Mouse (Mus musculus) MEL (cell line): ENCODE data around the gene Mrpl53. TPM values are rescaled to one million over a fixed set of nuclear protein-coding genes. Genes with fewer than 3 reads are reported as not detected.

ENCODE experiments used
- DNase-seq: peaks from one replicate; pipeline ENCODE4 v3.0.0; 2011; ENCODE audit warnings: low read depth, low spot score
- H3K27ac ChIP-seq: 2 replicates; pipeline ENCODE4 v1.5.1; 2012; ENCODE audit warnings: low read depth, mild to moderate bottlenecking, control low read depth, low read length, moderate library complexity; ENCODE audit not compliant: control insufficient read depth
- H3K27me3 ChIP-seq, 2 experiments: fragments of 150-350 bp in 1 of 2; sonication (generic) in 1 of 2; 2 replicates each; pipeline ENCODE4 v1.6.1; 2012; ENCODE audit warnings: low read length in 2 of 2, mild to moderate bottlenecking in 2 of 2, improper control_type of control experiment in 1 of 2, moderate library complexity in 1 of 2; ENCODE audit not compliant: insufficient read depth in 2 of 2, control insufficient read depth in 1 of 2
- H3K36me3 ChIP-seq, 2 experiments: 2 replicates each; pipeline ENCODE4 v1.6.1; 2012 to 2014; ENCODE audit warnings: low read length in 2 of 2, improper control_type of control experiment in 1 of 2, inconsistent platforms in 1 of 2, mild to moderate bottlenecking in 1 of 2; ENCODE audit not compliant: insufficient read depth in 2 of 2, control insufficient read depth in 1 of 2
- H3K4me1 ChIP-seq, 2 experiments: fragments of 150-350 bp in 1 of 2; sonication (generic) in 1 of 2; 2 replicates each; pipeline ENCODE4 v1.6.1; 2012; ENCODE audit warnings: low read length in 2 of 2, improper control_type of control experiment in 1 of 2, mild to moderate bottlenecking in 1 of 2; ENCODE audit not compliant: insufficient read depth in 2 of 2, control insufficient read depth in 1 of 2
- H3K4me3 ChIP-seq, 2 experiments: fragments of 150-350 bp in 1 of 2; sonication (generic) in 1 of 2; 2 replicates each; pipeline ENCODE4 v1.5.1; 2012; ENCODE audit warnings: low read depth in 2 of 2, low read length in 2 of 2, mild to moderate bottlenecking in 2 of 2, moderate library complexity in 2 of 2, control low read depth in 1 of 2, improper control_type of control experiment in 1 of 2; ENCODE audit not compliant: control insufficient read depth in 1 of 2, insufficient read depth in 1 of 2
- H3K79me2 ChIP-seq: 2 replicates; pipeline ENCODE4 v1.6.1; 2012; ENCODE audit warnings: mild to moderate bottlenecking, low read length, moderate library complexity; ENCODE audit not compliant: control insufficient read depth, poor library complexity, insufficient read depth
- H3K9ac ChIP-seq: 2 replicates; pipeline ENCODE4 v1.6.1; 2012; ENCODE audit warnings: low read depth, mild to moderate bottlenecking, control low read depth, low read length, moderate library complexity; ENCODE audit not compliant: control insufficient read depth, poor library complexity, severe bottlenecking
- H3K9me3 ChIP-seq: fragments of 150-350 bp; sonication (generic); replicated peaks from 2 replicates; pipeline ENCODE4 v1.6.1; 2012; ENCODE audit warnings: mild to moderate bottlenecking, low read length, improper control_type of control experiment, moderate library complexity; ENCODE audit not compliant: insufficient read depth
- BHLHE40 ChIP-seq: IDR thresholded peaks from 2 replicates; pipeline ENCODE4 v1.6.1; 2012; ENCODE audit warnings: low read depth, mild to moderate bottlenecking, inconsistent platforms, low read length, improper control_type of control experiment, borderline replicate concordance
- CHD1 ChIP-seq: IDR thresholded peaks from 2 replicates; pipeline ENCODE4 v1.6.1; 2012; ENCODE audit warnings: low read depth, mild to moderate bottlenecking, inconsistent platforms, low read length, improper control_type of control experiment
- CHD2 ChIP-seq: IDR thresholded peaks from 2 replicates; pipeline ENCODE4 v1.6.1; 2011; ENCODE audit warnings: low read length, improper control_type of control experiment
- CTCF ChIP-seq, 3 experiments: IDR thresholded peaks in 2 of 3; conservative IDR thresholded peaks in 1 of 3; 2 replicates each; pipeline ENCODE4 v1.5.1; 2011 to 2012; ENCODE audit warnings: low read length in 3 of 3, low read depth in 2 of 3, mild to moderate bottlenecking in 2 of 3, improper control_type of control experiment in 1 of 3, inconsistent platforms in 1 of 3, mixed read lengths in 1 of 3, moderate library complexity in 1 of 3; ENCODE audit not compliant: control insufficient read depth in 1 of 3, insufficient read depth in 1 of 3, poor library complexity in 1 of 3, severe bottlenecking in 1 of 3
- E2F4 ChIP-seq: IDR thresholded peaks from 2 replicates; pipeline ENCODE4 v1.6.1; 2011; ENCODE audit warnings: low read depth, low read length, improper control_type of control experiment, borderline replicate concordance
- ELF1 ChIP-seq: IDR thresholded peaks from 2 replicates; pipeline ENCODE4 v1.6.1; 2014; ENCODE audit warnings: low read depth, mild to moderate bottlenecking, inconsistent platforms, low read length, improper control_type of control experiment, moderate library complexity
- EP300 ChIP-seq, 2 experiments: IDR thresholded peaks; 2 replicates each; pipeline ENCODE4 v1.6.1; 2011; ENCODE audit warnings: improper control_type of control experiment in 2 of 2, low read length in 2 of 2, low read depth in 1 of 2, mild to moderate bottlenecking in 1 of 2
- ETS1 ChIP-seq: IDR thresholded peaks from 2 replicates; pipeline ENCODE4 v1.6.1; 2012; ENCODE audit warnings: low read depth, mild to moderate bottlenecking, inconsistent platforms, low read length, improper control_type of control experiment, moderate library complexity
- GABPA ChIP-seq: IDR thresholded peaks from 2 replicates; pipeline ENCODE4 v1.6.1; 2012; ENCODE audit warnings: low read depth, mild to moderate bottlenecking, inconsistent platforms, low read length, improper control_type of control experiment, moderate library complexity
- GATA1 ChIP-seq: IDR thresholded peaks from 2 replicates; pipeline ENCODE4 v1.6.1; 2011; ENCODE audit warnings: low read depth, low read length, improper control_type of control experiment
- HCFC1 ChIP-seq: IDR thresholded peaks from 2 replicates; pipeline ENCODE4 v1.6.1; 2012; ENCODE audit warnings: low read depth, mild to moderate bottlenecking, inconsistent platforms, low read length, improper control_type of control experiment, moderate library complexity
- JUND ChIP-seq: IDR thresholded peaks from 2 replicates; pipeline ENCODE4 v1.6.1; 2011; ENCODE audit warnings: low read depth, mild to moderate bottlenecking, improper control_type of control experiment, low read length
- KAT2A ChIP-seq: conservative IDR thresholded peaks from 2 replicates; pipeline ENCODE4 v1.6.1; 2012; ENCODE audit warnings: low read depth, low read length, improper control_type of control experiment, inconsistent platforms
- MAFK ChIP-seq: IDR thresholded peaks from 2 replicates; pipeline ENCODE4 v1.6.1; 2011; ENCODE audit warnings: low read depth, mild to moderate bottlenecking, low read length, improper control_type of control experiment, borderline replicate concordance
- MAX ChIP-seq: IDR thresholded peaks from 2 replicates; pipeline ENCODE4 v1.6.1; 2011; ENCODE audit warnings: low read length, improper control_type of control experiment
- MAZ ChIP-seq: IDR thresholded peaks from 2 replicates; pipeline ENCODE4 v1.6.1; 2012; ENCODE audit warnings: low read depth, mild to moderate bottlenecking, inconsistent platforms, low read length, improper control_type of control experiment
- MEF2A ChIP-seq: IDR thresholded peaks from 2 replicates; pipeline ENCODE4 v1.6.1; 2014; ENCODE audit warnings: low read depth, mild to moderate bottlenecking, inconsistent platforms, low read length, improper control_type of control experiment; ENCODE audit not compliant: poor library complexity, insufficient replicate concordance, severe bottlenecking; ENCODE audit errors: extremely low read depth
- MXI1 ChIP-seq: IDR thresholded peaks from 2 replicates; pipeline ENCODE4 v1.6.1; 2011; ENCODE audit warnings: mild to moderate bottlenecking, low read depth, low read length, improper control_type of control experiment
- MYB ChIP-seq: IDR thresholded peaks from 2 replicates; pipeline ENCODE4 v1.6.1; 2011; ENCODE audit warnings: mild to moderate bottlenecking, low read depth, low read length, improper control_type of control experiment
- MYC ChIP-seq: IDR thresholded peaks from 2 replicates; pipeline ENCODE4 v1.6.1; 2011; ENCODE audit warnings: low read depth, mild to moderate bottlenecking, low read length, improper control_type of control experiment, moderate library complexity
- NRF1 ChIP-seq: IDR thresholded peaks from 2 replicates; pipeline ENCODE4 v1.6.1; 2014; ENCODE audit warnings: low read depth, mild to moderate bottlenecking, inconsistent platforms, low read length, improper control_type of control experiment, moderate library complexity; ENCODE audit not compliant: poor library complexity, insufficient read depth, severe bottlenecking
- POLR2A ChIP-seq, 2 experiments: IDR thresholded peaks; 2 replicates each; pipeline ENCODE4 v1.6.1; 2011 to 2012; ENCODE audit warnings: low read length in 2 of 2, mild to moderate bottlenecking in 2 of 2, control low read depth in 1 of 2, improper control_type of control experiment in 1 of 2, low read depth in 1 of 2, moderate library complexity in 1 of 2; ENCODE audit not compliant: control insufficient read depth in 1 of 2, insufficient read depth in 1 of 2, poor library complexity in 1 of 2
- POLR2AphosphoS2 ChIP-seq: IDR thresholded peaks from 2 replicates; pipeline ENCODE4 v1.6.1; 2011; ENCODE audit warnings: low read length, improper control_type of control experiment
- POLR2AphosphoS5 ChIP-seq: IDR thresholded peaks from 2 replicates; pipeline ENCODE4 v1.6.1; 2012; ENCODE audit warnings: low read depth, borderline replicate concordance, mild to moderate bottlenecking, inconsistent platforms, low read length, moderate library complexity, mixed read lengths
- RAD21 ChIP-seq: IDR thresholded peaks from 2 replicates; pipeline ENCODE4 v1.6.1; 2011; ENCODE audit warnings: mild to moderate bottlenecking, low read depth, low read length, improper control_type of control experiment
- RCOR1 ChIP-seq: IDR thresholded peaks from 2 replicates; pipeline ENCODE4 v1.6.1; 2012; ENCODE audit warnings: low read depth, mild to moderate bottlenecking, inconsistent platforms, low read length, improper control_type of control experiment
- SIN3A ChIP-seq: IDR thresholded peaks from 2 replicates; pipeline ENCODE4 v1.6.1; 2012; ENCODE audit warnings: low read length, improper control_type of control experiment, inconsistent platforms
- SMC3 ChIP-seq: IDR thresholded peaks from 2 replicates; pipeline ENCODE4 v1.6.1; 2011; ENCODE audit warnings: low read depth, low read length, improper control_type of control experiment
- TAL1 ChIP-seq: IDR thresholded peaks from 2 replicates; pipeline ENCODE4 v1.6.1; 2012; ENCODE audit warnings: mild to moderate bottlenecking, inconsistent platforms, low read length, moderate library complexity, mixed read lengths
- TBP ChIP-seq: IDR thresholded peaks from 2 replicates; pipeline ENCODE4 v1.8.0; 2011; ENCODE audit warnings: low read depth, low read length, improper control_type of control experiment
- TCF12 ChIP-seq: IDR thresholded peaks from 2 replicates; pipeline ENCODE4 v1.6.1; 2014; ENCODE audit warnings: low read depth, mild to moderate bottlenecking, inconsistent platforms, low read length, improper control_type of control experiment, moderate library complexity
- UBTF ChIP-seq: IDR thresholded peaks from 2 replicates; pipeline ENCODE4 v1.6.1; 2012; ENCODE audit warnings: low read depth, mild to moderate bottlenecking, inconsistent platforms, low read length, improper control_type of control experiment, moderate library complexity, borderline replicate concordance; ENCODE audit not compliant: insufficient read depth
- USF1 ChIP-seq: IDR thresholded peaks from 2 replicates; pipeline ENCODE4 v1.6.1; 2014; ENCODE audit warnings: low read depth, mild to moderate bottlenecking, inconsistent platforms, low read length, improper control_type of control experiment, moderate library complexity
- USF2 ChIP-seq, 2 experiments: IDR thresholded peaks; 2 replicates each; pipeline ENCODE4 v1.6.1; 2011 to 2012; ENCODE audit warnings: improper control_type of control experiment in 2 of 2, low read length in 2 of 2, borderline replicate concordance in 1 of 2, inconsistent platforms in 1 of 2, low read depth in 1 of 2, mild to moderate bottlenecking in 1 of 2; ENCODE audit not compliant: insufficient read depth in 1 of 2
- ZC3H11A ChIP-seq: IDR thresholded peaks from 2 replicates; pipeline ENCODE4 v1.6.1; 2012; ENCODE audit warnings: low read depth, mild to moderate bottlenecking, inconsistent platforms, low read length, improper control_type of control experiment
- ZKSCAN1 ChIP-seq: IDR thresholded peaks from 2 replicates; pipeline ENCODE4 v1.6.1; 2012; ENCODE audit warnings: low read depth, mild to moderate bottlenecking, inconsistent platforms, low read length, improper control_type of control experiment, moderate library complexity
- ZMIZ1 ChIP-seq: IDR thresholded peaks from 2 replicates; pipeline ENCODE4 v1.6.1; 2012; ENCODE audit warnings: low read depth, mild to moderate bottlenecking, inconsistent platforms, low read length, improper control_type of control experiment, moderate library complexity
- ZNF384 ChIP-seq: IDR thresholded peaks from 2 replicates; pipeline ENCODE4 v1.6.1; 2012; ENCODE audit warnings: low read depth, mild to moderate bottlenecking, inconsistent platforms, low read length, improper control_type of control experiment
- polyA plus RNA-seq, 2 experiments: library from polyadenylated mRNA; stranded (reverse) in 1 of 2; unstranded in 1 of 2; fragments of >175 nt in 1 of 2; fragments of >200 nt in 1 of 2; gene quantifications; 2 replicates each; pipeline versions ENCODE4 v1.2.1 to v1.2.4; 2012; ENCODE audit warnings: low replicate concordance in 2 of 2, low read depth in 1 of 2; ENCODE audit not compliant: insufficient read length in 2 of 2, insufficient read depth in 1 of 2, missing spikeins in 1 of 2
- total RNA-seq: library from RNA; depleted of rRNA; stranded (reverse); fragments of 300-350 nt; gene quantifications from 2 replicates; pipeline ENCODE4 v1.2.3, GENCODE M21; 2012

Mrpl53 gene
- total and polyA plus RNA-seq, 3 experiments: 63.8 to 91.3 TPM; not detected in 1

DNA sequence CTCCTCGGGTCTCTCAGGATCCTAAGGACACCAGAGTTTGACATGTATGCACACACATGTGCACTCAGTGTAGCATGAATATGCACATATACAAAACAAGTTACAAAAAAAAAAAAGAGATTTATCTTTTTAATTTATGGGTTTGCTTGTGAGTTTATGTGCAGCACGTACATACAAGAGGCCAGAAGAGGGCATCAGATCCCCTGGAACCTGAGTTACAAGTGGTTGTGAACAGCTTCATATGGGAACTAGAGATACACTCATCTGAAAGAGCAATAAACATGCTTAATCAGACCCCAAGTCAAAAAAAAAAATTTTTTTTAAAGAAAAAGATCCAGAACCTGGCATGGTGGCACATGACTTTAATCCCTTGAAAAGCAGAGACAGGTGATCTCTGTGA lies 33.9 kb upstream of the Mrpl53 start:
- Histone ChIP-seq H3K36me3 (peaks cover 0 to 9% of the 10 kb centered on the region in 2 experiments; a peak in 2 of 4 replicates), H3K4me1 (peaks cover 0 to 13% of the 10 kb centered on the region in 2 experiments; a peak in 2 of 4 replicates), H3K27me3 (no peaks in the 10 kb centered on the region), H3K27ac (no peak overlapping the region), H3K79me2 (peaks cover 11% of the 10 kb centered on the region), H3K4me3 (no peak overlapping the region), H3K9ac (no peak overlapping the region), H3K9me3 (no peaks in the 10 kb centered on the region)
- peak; percentile 73 for DNase-seq
- TF ChIP-seq CHD2 (no peak), POLR2AphosphoS5 (no peak), MEF2A (no peak), ZC3H11A (peak; percentile 36; the same call in 1 of the 2 replicates), TAL1 (no peak), SIN3A (no peak), CTCF (IDR thresholded peaks at IDR 0.05 in 2 of 3, conservative IDR thresholded peaks at IDR 0.05 in 1 of 3; ENCODE audit: control insufficient read depth in 1 of 3, insufficient read depth in 1 of 3, low read depth in 2 of 3, low read length in 3 of 3, poor library complexity in 1 of 3, severe bottlenecking in 1 of 3) (peak; percentile 26 to 65 (median 44); a peak in 5 of 6 replicates), GATA1 (0 out of 2 replicates have a peak, but pooled peaks have one; percentile 32), NRF1 (no peak), TCF12 (no peak), USF1 (no peak), MXI1 (no peak), MYB (no peak), MAFK (no peak), ZKSCAN1 (no peak), TBP (no peak), POLR2AphosphoS2 (no peak), MYC (no peak), KAT2A (no peak), SMC3 (peak; percentile 62), RCOR1 (no peak), POLR2A (IDR thresholded peaks at IDR 0.05; ENCODE audit: control insufficient read depth in 1 of 2, insufficient read depth in 1 of 2, low read depth in 1 of 2, low read length in 2 of 2, poor library complexity in 1 of 2) (no peak), RAD21 (peak; percentile 58), BHLHE40 (no peak), CHD1 (no peak), E2F4 (no peak), USF2 (IDR thresholded peaks at IDR 0.05; ENCODE audit: borderline replicate concordance in 1 of 2, insufficient read depth in 1 of 2, low read depth in 1 of 2, low read length in 2 of 2) (no peak), HCFC1 (no peak), MAX (no peak), ELF1 (no peak), ZMIZ1 (no peak), ETS1 (no peak), ZNF384 (peak; percentile 85), GABPA (no peak), JUND (no peak), MAZ (no peak), UBTF (no peak), EP300 (IDR thresholded peaks at IDR 0.05; ENCODE audit: low read depth in 1 of 2, low read length in 2 of 2) (no peak)
